Mouse (Mus musculus): Measurements from ENCODE around the gene Lrig3. TPM values are rescaled to one million over a fixed set of nuclear protein-coding genes. Genes with fewer than 3 reads are reported as not detected.

Gene Lrig3
- polyA plus RNA-seq, 1 experiment from 2014 or later, result 32.9 TPM

DNA sequence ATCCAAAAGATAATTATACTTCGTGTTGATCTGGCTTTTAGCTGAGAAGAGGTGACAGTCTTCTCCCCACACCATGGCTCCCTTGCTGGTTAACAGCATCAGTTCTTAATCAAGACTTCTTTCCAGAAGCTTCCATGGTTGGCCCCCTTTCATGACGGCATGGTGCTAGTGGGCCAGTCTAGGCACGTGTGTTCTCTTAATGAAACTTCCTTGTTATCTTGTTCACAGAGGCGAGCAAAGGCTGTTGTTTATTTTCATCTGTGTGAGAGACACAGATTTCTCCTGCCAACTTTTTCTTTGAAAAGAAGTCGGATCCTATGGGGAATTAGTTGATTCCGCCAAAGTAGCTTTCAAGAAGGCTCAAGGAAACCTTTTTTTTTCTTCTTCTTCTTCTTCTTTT, 21.3 kb downstream of the Lrig3 start:
- Histone ChIP-seq H3K4me1 (ENCODE audit: control insufficient read depth, insufficient read depth, low read length) (no peaks in the 10 kb centered on the region; the same call in none of the 2 replicates), H3K36me3 (replicated peaks; ENCODE audit: control insufficient read depth, insufficient read depth, low read depth, low read length) (no peaks in the 10 kb centered on the region), H3K4me2 (ENCODE audit: low read depth, low read length) (no peak overlapping the region), H3K4me3 (ENCODE audit: low read depth, low read length) (no peak overlapping the region), H3K27ac (replicated peaks; ENCODE audit: low read depth, low read length) (no peak overlapping the region), H3K9me3 (replicated peaks; ENCODE audit: control insufficient read depth, low read length) (no peaks in the 10 kb centered on the region), H3K9ac (replicated peaks; ENCODE audit: low read length) (no peak overlapping the region), H3K27me3 (ENCODE audit: control insufficient read depth, insufficient read depth, low read length) (no peaks in the 10 kb centered on the region)
- 69% methylated on average over 6 of the region's 6 CpGs for WGBS
- DNase-seq (ENCODE audit: low spot score) (no peak), ATAC-seq (replicated peaks; ENCODE audit: insufficient number of reproducible peaks, low FRiP score, low TSS enrichment, low read depth) (no peak)

DNA sequence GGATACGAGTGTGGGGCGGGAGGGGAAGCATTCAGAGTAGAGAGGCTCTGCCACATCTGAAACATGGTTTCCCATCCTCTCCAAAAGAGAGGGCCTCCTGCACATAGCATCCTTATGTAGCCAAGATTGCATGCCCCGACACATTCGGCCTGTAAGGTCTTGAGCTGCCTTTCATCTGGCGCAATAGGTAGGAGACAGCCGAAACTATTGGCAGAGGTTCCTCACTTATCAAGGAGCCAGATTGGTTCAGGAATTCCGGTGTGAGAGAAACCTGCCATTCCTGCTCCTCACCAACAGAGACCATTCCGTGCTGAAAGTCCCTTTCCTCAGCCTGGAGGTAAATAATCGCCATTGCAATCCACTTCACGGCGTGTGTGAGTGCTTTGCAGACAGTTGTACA, 22.1 kb downstream of the Lrig3 start:
- WGBS, result 84% methylated on average over 11 of the region's 11 CpGs
- no peak overlapping the region for H3K4me3 ChIP-seq (ENCODE audit: low read depth, low read length)
- no peaks in the 10 kb centered on the region for H3K36me3 ChIP-seq (replicated peaks; ENCODE audit: control insufficient read depth, insufficient read depth, low read depth, low read length)
- H3K4me2 ChIP-seq (ENCODE audit: low read depth, low read length), result no peak overlapping the region
- H3K9ac ChIP-seq (replicated peaks; ENCODE audit: low read length), result no peak overlapping the region
- DNase-seq (ENCODE audit: low spot score) (no peak), ATAC-seq (replicated peaks; ENCODE audit: insufficient number of reproducible peaks, low FRiP score, low TSS enrichment, low read depth) (no peak)
- H3K9me3 ChIP-seq (replicated peaks; ENCODE audit: control insufficient read depth, low read length), result no peaks in the 10 kb centered on the region
- H3K27ac ChIP-seq (replicated peaks; ENCODE audit: low read depth, low read length), result no peak overlapping the region
- no peaks in the 10 kb centered on the region; the same call in none of the 2 replicates for H3K4me1 ChIP-seq (ENCODE audit: control insufficient read depth, insufficient read depth, low read length)
- H3K27me3 ChIP-seq (ENCODE audit: control insufficient read depth, insufficient read depth, low read length), result no peaks in the 10 kb centered on the region

DNA sequence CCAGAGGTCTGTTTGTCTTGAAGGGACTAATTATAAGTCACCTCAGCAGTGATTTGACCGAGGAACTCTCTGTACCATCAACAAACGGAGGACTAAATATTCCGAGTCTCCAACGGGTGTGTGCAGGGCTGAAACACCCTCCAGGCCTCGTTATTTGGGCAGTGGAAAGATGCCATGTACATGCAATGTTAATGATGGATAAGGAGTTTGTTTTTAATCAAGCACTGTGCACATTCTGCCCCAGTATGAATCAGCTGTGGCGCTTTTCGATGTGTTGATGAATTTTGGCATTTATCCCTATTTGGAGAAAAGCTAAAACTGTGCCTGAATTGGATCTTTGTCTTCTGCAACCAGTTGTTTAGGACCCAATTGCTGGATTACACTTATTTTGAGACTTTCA, 23.9 kb downstream of the Lrig3 start:
- H3K4me2 ChIP-seq (ENCODE audit: low read depth, low read length), result no peak overlapping the region
- no peak overlapping the region for H3K4me3 ChIP-seq (ENCODE audit: low read depth, low read length)
- H3K27ac ChIP-seq (replicated peaks; ENCODE audit: low read depth, low read length), result 0 out of 2 replicates have a peak overlapping the region, but pooled peaks have one; percentile 38

DNA sequence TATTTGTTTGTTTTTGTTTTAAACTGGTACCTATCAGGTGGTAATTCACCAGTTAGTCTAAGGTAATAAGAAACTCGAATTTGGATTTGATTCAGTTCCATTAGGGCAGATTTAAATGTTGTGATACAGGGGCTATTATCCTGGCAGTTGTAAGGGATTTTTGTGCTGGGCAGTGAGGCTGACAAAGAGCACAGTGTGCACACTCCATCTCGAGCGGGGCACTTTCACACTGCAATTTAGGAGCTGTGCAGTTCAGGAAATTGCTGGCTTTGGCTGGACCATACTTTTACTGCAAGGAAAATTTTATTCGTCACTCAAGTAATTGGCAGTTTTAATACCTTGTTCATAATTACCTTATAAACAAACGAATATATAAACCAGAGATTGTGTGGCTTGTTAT, 24.4 kb downstream of the Lrig3 start:
- WGBS, result 41% methylated on average over 5 of the region's 5 CpGs
- Histone ChIP-seq H3K9ac (replicated peaks; ENCODE audit: low read length) (no peak overlapping the region), H3K4me3 (ENCODE audit: low read depth, low read length) (no peak overlapping the region), H3K4me1 (ENCODE audit: control insufficient read depth, insufficient read depth, low read length) (no peaks in the 10 kb centered on the region; the same call in none of the 2 replicates), H3K27me3 (ENCODE audit: control insufficient read depth, insufficient read depth, low read length) (no peaks in the 10 kb centered on the region), H3K27ac (replicated peaks; ENCODE audit: low read depth, low read length) (no peak overlapping the region), H3K4me2 (ENCODE audit: low read depth, low read length) (no peak overlapping the region), H3K36me3 (replicated peaks; ENCODE audit: control insufficient read depth, insufficient read depth, low read depth, low read length) (no peaks in the 10 kb centered on the region), H3K9me3 (replicated peaks; ENCODE audit: control insufficient read depth, low read length) (no peaks in the 10 kb centered on the region)
- no peak for ATAC-seq (replicated peaks; ENCODE audit: insufficient number of reproducible peaks, low FRiP score, low TSS enrichment, low read depth)
- peak; percentile 28 for DNase-seq (ENCODE audit: low spot score)

More for the DNA sequence above, 23.9 kb downstream of the Lrig3 start:
- 52% methylated on average over 7 of the region's 7 CpGs for WGBS
- no peak for ATAC-seq (replicated peaks; ENCODE audit: insufficient number of reproducible peaks, low FRiP score, low TSS enrichment, low read depth)
- DNase-seq (ENCODE audit: low spot score), result no peak
- Histone ChIP-seq H3K4me1 (ENCODE audit: control insufficient read depth, insufficient read depth, low read length) (no peaks in the 10 kb centered on the region; the same call in none of the 2 replicates), H3K9ac (replicated peaks; ENCODE audit: low read length) (no peak overlapping the region), H3K27me3 (ENCODE audit: control insufficient read depth, insufficient read depth, low read length) (no peaks in the 10 kb centered on the region), H3K9me3 (replicated peaks; ENCODE audit: control insufficient read depth, low read length) (no peaks in the 10 kb centered on the region), H3K36me3 (replicated peaks; ENCODE audit: control insufficient read depth, insufficient read depth, low read depth, low read length) (no peaks in the 10 kb centered on the region)

DNA sequence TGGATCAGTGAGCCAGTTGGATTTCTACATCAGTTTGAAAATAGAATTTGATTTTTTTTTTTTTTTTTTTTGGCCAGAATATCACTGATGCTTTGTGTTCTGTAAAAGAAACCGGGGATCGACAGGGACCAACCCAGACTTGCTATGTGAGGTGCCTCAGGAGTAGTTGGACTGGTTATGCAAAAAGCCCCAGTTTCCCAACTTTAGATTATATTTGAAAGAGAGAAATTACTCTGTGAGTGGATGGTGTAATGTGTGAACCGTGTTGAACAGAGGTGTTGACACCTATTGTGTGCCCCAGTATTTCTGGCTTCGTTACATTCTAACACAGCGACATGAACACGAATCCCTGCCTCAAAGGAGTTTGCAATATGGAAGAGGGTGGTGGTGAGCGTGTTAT, 25.9 kb downstream of the Lrig3 start:
- no peaks in the 10 kb centered on the region for H3K9me3 ChIP-seq (replicated peaks; ENCODE audit: control insufficient read depth, low read length)
- WGBS, result 94% methylated on average over 7 of the region's 7 CpGs
- no peak overlapping the region for H3K27ac ChIP-seq (replicated peaks; ENCODE audit: low read depth, low read length)
- no peak overlapping the region for H3K4me2 ChIP-seq (ENCODE audit: low read depth, low read length)
- no peaks in the 10 kb centered on the region; the same call in none of the 2 replicates for H3K4me1 ChIP-seq (ENCODE audit: control insufficient read depth, insufficient read depth, low read length)
- ATAC-seq (replicated peaks; ENCODE audit: insufficient number of reproducible peaks, low FRiP score, low TSS enrichment, low read depth) (no peak), DNase-seq (ENCODE audit: low spot score) (no peak)
- no peak overlapping the region for H3K9ac ChIP-seq (replicated peaks; ENCODE audit: low read length)
- no peaks in the 10 kb centered on the region for H3K36me3 ChIP-seq (replicated peaks; ENCODE audit: control insufficient read depth, insufficient read depth, low read depth, low read length)
- H3K4me3 ChIP-seq (ENCODE audit: low read depth, low read length), result no peak overlapping the region
- H3K27me3 ChIP-seq (ENCODE audit: control insufficient read depth, insufficient read depth, low read length), result no peaks in the 10 kb centered on the region

DNA sequence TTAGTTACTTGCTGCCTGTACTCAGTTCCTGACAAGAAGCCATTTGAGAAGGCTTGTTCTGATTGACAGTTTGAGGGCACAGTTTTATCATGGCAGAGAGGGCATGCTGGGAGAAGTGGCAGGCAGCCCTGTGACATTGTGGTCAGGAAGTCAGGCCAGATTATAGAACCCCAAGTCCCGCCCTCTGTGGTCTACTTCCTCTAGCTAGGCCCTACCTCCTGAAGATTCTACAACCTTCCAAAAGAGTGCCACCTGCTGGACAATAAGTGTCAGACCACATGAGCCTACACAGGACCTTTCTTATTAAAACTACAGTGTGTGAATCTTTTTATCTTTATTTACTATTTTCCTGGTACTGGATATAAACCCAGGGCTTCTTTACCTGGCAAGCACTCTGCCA, 28.9 kb downstream of the Lrig3 start:
- H3K9me3 ChIP-seq (replicated peaks; ENCODE audit: control insufficient read depth, low read length), result no peaks in the 10 kb centered on the region
- no peaks in the 10 kb centered on the region; the same call in 1 of the 2 replicates for H3K4me1 ChIP-seq (ENCODE audit: control insufficient read depth, insufficient read depth, low read length)
- H3K36me3 ChIP-seq (replicated peaks; ENCODE audit: control insufficient read depth, insufficient read depth, low read depth, low read length), result peaks cover 4% of the 10 kb centered on the region
- no peak overlapping the region for H3K4me2 ChIP-seq (ENCODE audit: low read depth, low read length)
- ATAC-seq (replicated peaks; ENCODE audit: insufficient number of reproducible peaks, low FRiP score, low TSS enrichment, low read depth) (0 out of 2 replicates have a peak, but pooled peaks have one; percentile 25), DNase-seq (ENCODE audit: low spot score) (peak; percentile 70)
- WGBS, result 86% methylated on average over 1 of the region's 1 CpGs
- no peak overlapping the region for H3K9ac ChIP-seq (replicated peaks; ENCODE audit: low read length)
- no peaks in the 10 kb centered on the region for H3K27me3 ChIP-seq (ENCODE audit: control insufficient read depth, insufficient read depth, low read length)
- H3K27ac ChIP-seq (replicated peaks; ENCODE audit: low read depth, low read length), result no peak overlapping the region
- H3K4me3 ChIP-seq (ENCODE audit: low read depth, low read length), result no peak overlapping the region

DNA sequence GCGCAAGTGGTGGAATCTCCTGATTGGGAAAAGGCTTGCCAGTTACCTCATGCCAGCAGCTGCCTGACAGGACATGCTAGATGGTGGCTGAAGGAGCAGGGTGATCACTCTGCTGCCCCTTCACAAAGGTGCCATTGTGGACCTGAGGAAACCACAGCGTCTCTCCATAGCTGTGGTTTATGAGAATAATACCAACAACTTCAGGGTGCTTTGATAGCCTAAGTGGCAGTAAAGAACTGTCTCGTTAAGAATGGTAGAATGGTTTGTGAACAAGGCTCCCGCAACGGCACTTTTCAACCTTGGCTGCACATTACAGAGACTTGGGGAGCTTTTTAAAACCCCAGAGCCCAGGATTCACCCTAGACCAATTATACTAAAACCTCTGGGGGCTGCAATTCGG, 29.7 kb downstream of the Lrig3 start:
- H3K27me3 ChIP-seq (ENCODE audit: control insufficient read depth, insufficient read depth, low read length), result no peaks in the 10 kb centered on the region
- H3K4me3 ChIP-seq (ENCODE audit: low read depth, low read length), result no peak overlapping the region
- WGBS, result 84% methylated on average over 6 of the region's 6 CpGs
- H3K9me3 ChIP-seq (replicated peaks; ENCODE audit: control insufficient read depth, low read length), result no peaks in the 10 kb centered on the region
- ATAC-seq (replicated peaks; ENCODE audit: insufficient number of reproducible peaks, low FRiP score, low TSS enrichment, low read depth), result no peak
- no peak for DNase-seq (ENCODE audit: low spot score)
- H3K27ac ChIP-seq (replicated peaks; ENCODE audit: low read depth, low read length), result no peak overlapping the region
- peaks cover 4% of the 10 kb centered on the region for H3K36me3 ChIP-seq (replicated peaks; ENCODE audit: control insufficient read depth, insufficient read depth, low read depth, low read length)
- no peak overlapping the region for H3K9ac ChIP-seq (replicated peaks; ENCODE audit: low read length)
- H3K4me2 ChIP-seq (ENCODE audit: low read depth, low read length), result no peak overlapping the region
- no peaks in the 10 kb centered on the region; the same call in 1 of the 2 replicates for H3K4me1 ChIP-seq (ENCODE audit: control insufficient read depth, insufficient read depth, low read length)

DNA sequence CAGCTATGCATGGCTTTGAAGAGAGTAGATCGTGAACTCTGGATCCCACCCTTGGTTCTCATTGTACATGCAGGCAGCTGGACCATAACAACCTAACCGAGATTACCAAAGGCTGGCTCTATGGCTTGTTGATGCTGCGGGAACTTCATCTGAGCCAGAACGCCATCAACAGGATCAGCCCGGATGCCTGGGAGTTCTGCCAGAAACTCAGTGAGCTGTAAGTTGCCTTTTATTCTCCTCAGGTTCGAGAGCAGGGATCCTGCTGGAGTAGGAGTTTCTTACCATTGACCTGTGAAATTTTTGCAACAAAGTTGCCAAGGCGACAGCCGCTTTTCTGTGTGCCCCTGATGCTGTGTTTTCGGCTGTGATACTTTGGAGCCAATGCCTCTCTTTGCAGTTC, 31.0 kb downstream of the Lrig3 start:
- H3K9ac ChIP-seq (replicated peaks; ENCODE audit: low read length), result no peak overlapping the region
- no peaks in the 10 kb centered on the region for H3K27me3 ChIP-seq (ENCODE audit: control insufficient read depth, insufficient read depth, low read length)
- DNase-seq (ENCODE audit: low spot score) (no peak), ATAC-seq (replicated peaks; ENCODE audit: insufficient number of reproducible peaks, low FRiP score, low TSS enrichment, low read depth) (no peak)
- WGBS, result 77% methylated on average over 9 of the region's 9 CpGs
- no peak overlapping the region for H3K4me2 ChIP-seq (ENCODE audit: low read depth, low read length)
- H3K27ac ChIP-seq (replicated peaks; ENCODE audit: low read depth, low read length), result no peak overlapping the region
- peaks cover 4% of the 10 kb centered on the region for H3K36me3 ChIP-seq (replicated peaks; ENCODE audit: control insufficient read depth, insufficient read depth, low read depth, low read length)
- H3K9me3 ChIP-seq (replicated peaks; ENCODE audit: control insufficient read depth, low read length), result no peaks in the 10 kb centered on the region
- H3K4me3 ChIP-seq (ENCODE audit: low read depth, low read length), result no peak overlapping the region
- H3K4me1 ChIP-seq (ENCODE audit: control insufficient read depth, insufficient read depth, low read length), result no peaks in the 10 kb centered on the region
